Mouse (Mus musculus) heart, embryonic 12.5 days (tissue): ENCODE measurements around the gene 1810010D01Rik. TPM values are rescaled to one million over a fixed set of nuclear protein-coding genes. Genes with fewer than 3 reads are reported as not detected.

Experiments
- ATAC-seq: fragments of 200-750 bp; cut with Nextera tagmentation; 2 replicates; pipeline ENCODE4 v1.8.0; 2017; ENCODE audit warnings: moderate TSS enrichment, moderate library complexity; ENCODE audit not compliant: insufficient number of reproducible peaks, low FRiP score
- H3K27ac ChIP-seq: fragments of 300-500 bp; sonication (generic); 2 replicates; pipeline ENCODE4 v1.5.1; 2016; ENCODE audit warnings: mild to moderate bottlenecking, moderate library complexity; ENCODE audit not compliant: poor library complexity, severe bottlenecking
- H3K27me3 ChIP-seq: fragments of 300-500 bp; sonication (generic); replicated peaks from 2 replicates; pipeline ENCODE4 v1.6.1; 2016; ENCODE audit warnings: mild to moderate bottlenecking, moderate library complexity
- H3K36me3 ChIP-seq: fragments of 300-500 bp; sonication (generic); 2 replicates; pipeline ENCODE4 v1.6.1; 2016; ENCODE audit warnings: mild to moderate bottlenecking, moderate library complexity
- H3K4me1 ChIP-seq: fragments of 300-500 bp; sonication (generic); replicated peaks from 2 replicates; pipeline ENCODE4 v1.6.1; 2016; ENCODE audit warnings: mild to moderate bottlenecking
- H3K4me2 ChIP-seq: fragments of 300-500 bp; sonication (generic); 2 replicates; pipeline ENCODE4 v1.6.1; 2016; ENCODE audit warnings: mild to moderate bottlenecking, moderate library complexity
- H3K4me3 ChIP-seq: fragments of 300-500 bp; sonication (generic); 2 replicates; pipeline ENCODE4 v1.5.1; 2016; ENCODE audit warnings: mild to moderate bottlenecking
- H3K9ac ChIP-seq: fragments of 300-500 bp; sonication (generic); 2 replicates; pipeline ENCODE4 v1.6.1; 2016; ENCODE audit warnings: mild to moderate bottlenecking, moderate library complexity
- H3K9me3 ChIP-seq: fragments of 300-500 bp; sonication (generic); replicated peaks from 2 replicates; pipeline ENCODE4 v1.6.1; 2016; ENCODE audit warnings: mild to moderate bottlenecking, moderate library complexity
- WGBS: fragments of 180-500 bp; shearing (Covaris S2); methylation state at CpG from one replicate; pipeline ENCODE4 v1.1.7; 2016; 5-methylcytosine and 5-hydroxymethylcytosine counted together
- polyA plus RNA-seq: library from polyadenylated mRNA; unstranded; fragments of >200 nt; fragmentation: Nextera tagmentation; extraction: Ambion mirVana; gene quantifications from 2 replicates; pipeline ENCODE4 v1.2.1, GENCODE M21; 2016

Gene 1810010D01Rik
- polyA plus RNA-seq, 1 experiment from 2014 or later, result 0.36 TPM

GRCm38 (mm10) chr7:145211680-145212659, 4.1 kb upstream of the 1810010D01Rik start:
- no peaks in the 10 kb centered on the region for H3K36me3 ChIP-seq
- H3K4me2 ChIP-seq, result no peak overlapping the region
- peak overlapping the region; percentile 11; the same call in 1 of the 2 replicates for H3K9ac ChIP-seq
- peaks cover 49% of the 10 kb centered on the region for H3K4me1 ChIP-seq
- H3K9me3 ChIP-seq, result no peaks in the 10 kb centered on the region
- H3K4me3 ChIP-seq, result no peak overlapping the region
- WGBS, result 26% methylated on average over 14 of the region's 14 CpGs
- H3K27ac ChIP-seq, result peak overlapping the region; percentile 47
- no peaks in the 10 kb centered on the region for H3K27me3 ChIP-seq
- peak; percentile 18; the same call in 1 of the 2 replicates for ATAC-seq

- Histone ChIP-seq H3K4me1 (peaks cover 50% of the 10 kb centered on the region), H3K27me3 (no peaks in the 10 kb centered on the region), H3K9me3 (no peaks in the 10 kb centered on the region), H3K9ac (no peak overlapping the region), H3K4me2 (no peak overlapping the region), H3K4me3 (no peak overlapping the region), H3K36me3 (no peaks in the 10 kb centered on the region), H3K27ac (no peak overlapping the region)
- 79% methylated on average over 4 of the region's 4 CpGs for WGBS
- ATAC-seq, result no peak
Measured at GRCm38 (mm10) chr7:145210477-145211070, 2.7 kb upstream of the 1810010D01Rik start.

DNA sequence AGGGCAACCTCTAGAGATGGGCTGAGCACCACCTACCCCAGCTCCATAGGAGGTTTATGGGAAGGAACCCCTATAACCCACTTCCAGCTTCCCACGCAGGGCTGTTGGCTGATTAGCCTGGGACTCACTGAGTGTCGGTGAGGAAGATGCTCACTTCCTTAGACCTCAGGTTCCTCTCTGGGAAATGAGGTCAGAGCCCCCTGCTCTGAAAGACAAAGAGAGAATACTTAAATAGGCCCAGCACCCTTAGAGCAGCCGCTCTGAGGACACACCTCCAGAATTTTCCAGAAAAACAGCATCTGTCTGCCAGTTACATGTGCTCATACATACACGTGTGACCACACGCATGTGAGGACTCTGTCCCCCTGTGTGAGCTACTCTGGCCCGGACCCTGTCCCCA, 1.1 kb downstream of the 1810010D01Rik start:
- no peaks in the 10 kb centered on the region for H3K27me3 ChIP-seq
- no peaks in the 10 kb centered on the region for H3K36me3 ChIP-seq
- H3K4me1 ChIP-seq, result peaks cover 32% of the 10 kb centered on the region
- peak overlapping the region; percentile 95 for H3K27ac ChIP-seq
- peak overlapping the region; percentile 69 for H3K9ac ChIP-seq
- H3K4me2 ChIP-seq, result peak overlapping the region; percentile 59
- no peaks in the 10 kb centered on the region for H3K9me3 ChIP-seq
- 68% methylated on average over 6 of the region's 6 CpGs for WGBS
- H3K4me3 ChIP-seq, result no peak overlapping the region
- no peak for ATAC-seq

DNA sequence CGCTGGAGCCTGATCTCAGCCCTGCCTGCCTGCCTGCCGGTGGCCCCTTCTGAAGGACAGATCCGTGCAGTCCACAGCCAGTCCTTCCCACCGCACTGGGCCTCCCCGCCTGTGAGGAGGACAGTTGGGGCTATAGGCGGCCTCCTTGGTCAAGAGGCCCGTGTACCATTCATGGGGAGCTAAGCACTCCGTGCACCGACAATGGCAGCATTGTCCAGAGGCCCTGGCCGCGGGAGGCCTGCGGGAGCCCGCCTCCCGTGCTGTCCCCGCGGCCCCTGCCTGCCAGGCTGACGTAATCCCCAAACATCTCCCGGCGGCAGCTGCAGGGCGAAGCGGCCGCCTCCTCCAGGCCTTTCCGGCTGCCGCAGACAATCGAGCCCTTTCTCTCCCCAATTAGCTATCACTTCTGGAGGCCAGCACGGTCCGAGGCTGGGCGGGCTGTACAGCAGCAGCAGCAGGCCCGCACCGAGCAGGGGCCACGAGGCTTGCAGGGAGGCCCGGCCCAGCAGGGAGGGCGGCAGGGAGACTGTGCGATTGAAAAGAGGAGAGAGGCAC, 1.8 kb downstream of the 1810010D01Rik start:
- Histone ChIP-seq H3K36me3 (no peaks in the 10 kb centered on the region), H3K9me3 (peaks cover 4% of the 10 kb centered on the region; the same call in 1 of the 2 replicates), H3K4me2 (peak overlapping the region; percentile 59), H3K27me3 (no peaks in the 10 kb centered on the region), H3K9ac (peak overlapping the region; percentile 69), H3K4me3 (peak overlapping the region; percentile 15), H3K4me1 (peaks cover 27% of the 10 kb centered on the region), H3K27ac (peak overlapping the region; percentile 95)
- ATAC-seq, result peak; percentile 85
- WGBS, result 1% methylated on average over 34 of the region's 34 CpGs

GRCm38 (mm10) chr7:145205363-145205902, 2.5 kb downstream of the 1810010D01Rik start:
- no peaks in the 10 kb centered on the region for H3K36me3 ChIP-seq
- WGBS, result 86% methylated on average over 4 of the region's 4 CpGs
- H3K27ac ChIP-seq, result peak overlapping the region; percentile 95
- peak overlapping the region; percentile 69 for H3K9ac ChIP-seq
- ATAC-seq, result no peak
- H3K4me2 ChIP-seq, result 0 out of 2 replicates have a peak overlapping the region, but pooled peaks have one; percentile 59
- H3K4me3 ChIP-seq, result no peak overlapping the region
- H3K27me3 ChIP-seq, result no peaks in the 10 kb centered on the region
- peaks cover 22% of the 10 kb centered on the region for H3K4me1 ChIP-seq
- peaks cover 6% of the 10 kb centered on the region; the same call in 1 of the 2 replicates for H3K9me3 ChIP-seq

- Histone ChIP-seq H3K36me3 (no peaks in the 10 kb centered on the region), H3K4me2 (no peak overlapping the region), H3K9me3 (peaks cover 6% of the 10 kb centered on the region; the same call in 1 of the 2 replicates), H3K4me3 (no peak overlapping the region), H3K27me3 (no peaks in the 10 kb centered on the region), H3K9ac (0 out of 2 replicates have a peak overlapping the region, but pooled peaks have one; percentile 18), H3K4me1 (peaks cover 51% of the 10 kb centered on the region), H3K27ac (peak overlapping the region; percentile 95; the same call in 1 of the 2 replicates)
- ATAC-seq, result no peak
- WGBS, result 59% methylated on average over 2 of the region's 2 CpGs
Measured at GRCm38 (mm10) chr7:145199711-145200110, 8.2 kb downstream of the 1810010D01Rik start.

DNA sequence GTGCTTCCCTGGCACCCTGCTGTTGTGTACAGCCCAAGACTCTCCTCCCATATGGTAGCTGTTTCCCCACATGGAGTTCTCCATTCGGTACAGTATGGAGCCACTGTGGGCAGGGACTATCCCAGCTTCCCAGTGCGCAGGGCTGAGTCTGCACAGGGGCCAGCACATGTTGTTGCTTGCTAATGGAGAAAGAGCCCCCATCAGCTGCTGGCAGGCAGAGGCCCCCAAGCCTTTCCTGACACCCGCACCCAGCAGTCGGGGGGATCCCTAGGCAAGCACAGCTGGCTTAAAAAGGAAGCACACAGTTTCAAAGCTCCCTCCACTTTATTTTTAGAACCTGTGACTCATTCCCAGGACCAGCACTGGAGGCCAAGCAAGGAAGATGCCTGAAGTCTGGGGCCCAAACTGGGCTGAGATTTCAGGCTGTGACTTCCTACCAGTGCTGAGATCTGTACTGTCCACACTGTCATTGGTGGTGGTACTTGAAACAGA, 9.7 kb downstream of the 1810010D01Rik start:
- ATAC-seq, result peak; percentile 65
- Histone ChIP-seq H3K4me1 (peaks cover 63% of the 10 kb centered on the region), H3K9me3 (peaks cover 6% of the 10 kb centered on the region; the same call in 1 of the 2 replicates), H3K27me3 (no peaks in the 10 kb centered on the region), H3K27ac (peak overlapping the region; percentile 95), H3K4me3 (no peak overlapping the region), H3K36me3 (no peaks in the 10 kb centered on the region), H3K9ac (peak overlapping the region; percentile 42; the same call in 1 of the 2 replicates), H3K4me2 (peak overlapping the region; percentile 25; the same call in 1 of the 2 replicates)
- WGBS, result 25% methylated on average over 4 of the region's 4 CpGs

- Histone ChIP-seq H3K27ac (peak overlapping the region; percentile 95), H3K4me2 (no peak overlapping the region), H3K4me3 (no peak overlapping the region), H3K9ac (peak overlapping the region; percentile 42; the same call in 1 of the 2 replicates), H3K36me3 (no peaks in the 10 kb centered on the region), H3K4me1 (peaks cover 65% of the 10 kb centered on the region), H3K27me3 (no peaks in the 10 kb centered on the region), H3K9me3 (peaks cover 6% of the 10 kb centered on the region; the same call in 1 of the 2 replicates)
- ATAC-seq, result no peak
- WGBS, result 26% methylated on average over 3 of the region's 3 CpGs
Measured at GRCm38 (mm10) chr7:145197711-145198110, 10.2 kb downstream of the 1810010D01Rik start.

DNA sequence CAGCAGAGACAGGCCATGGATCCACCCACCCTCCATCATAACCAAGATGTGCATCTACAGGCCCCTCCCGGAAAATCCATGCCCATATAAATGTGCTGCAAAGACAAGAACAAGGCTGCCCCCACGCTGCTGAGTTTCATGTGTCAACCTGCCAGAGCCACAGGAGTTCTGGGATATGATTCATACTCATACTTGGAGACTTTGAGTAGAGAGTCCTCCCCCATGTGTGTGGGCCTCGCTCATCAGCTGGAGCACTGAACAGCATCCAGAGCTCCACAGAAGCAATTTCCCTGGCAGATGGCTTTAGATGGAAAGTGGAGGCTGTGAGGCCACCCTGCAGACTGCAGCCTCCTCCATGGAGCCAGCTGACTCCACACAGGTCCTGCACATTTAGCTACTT, 10.9 kb downstream of the 1810010D01Rik start:
- Histone ChIP-seq H3K36me3 (no peaks in the 10 kb centered on the region), H3K4me1 (peaks cover 67% of the 10 kb centered on the region), H3K27me3 (no peaks in the 10 kb centered on the region), H3K4me3 (no peak overlapping the region), H3K9ac (no peak overlapping the region), H3K27ac (peak overlapping the region; percentile 95), H3K9me3 (peaks cover 6% of the 10 kb centered on the region; the same call in 1 of the 2 replicates), H3K4me2 (no peak overlapping the region)
- no peak for ATAC-seq
- 77% methylated on average over 3 of the region's 3 CpGs for WGBS

GRCm38 (mm10) chr7:145196340-145196739, 11.6 kb downstream of the 1810010D01Rik start:
- no peaks in the 10 kb centered on the region for H3K36me3 ChIP-seq
- no peaks in the 10 kb centered on the region for H3K27me3 ChIP-seq
- WGBS, result 85% methylated on average over 6 of the region's 6 CpGs
- no peak overlapping the region for H3K4me3 ChIP-seq
- peaks cover 3% of the 10 kb centered on the region; the same call in 1 of the 2 replicates for H3K9me3 ChIP-seq
- no peak overlapping the region for H3K27ac ChIP-seq
- peaks cover 67% of the 10 kb centered on the region for H3K4me1 ChIP-seq
- H3K4me2 ChIP-seq, result no peak overlapping the region
- no peak overlapping the region for H3K9ac ChIP-seq
- ATAC-seq, result no peak
